Mouse (Mus musculus): ENCODE data around the gene Iqcf1. TPM values are rescaled to one million over a fixed set of nuclear protein-coding genes. Genes with fewer than 3 reads are reported as not detected.

Iqcf1 gene
- polyA plus RNA-seq, 1 experiment from 2014 or later: not detected

DNA sequence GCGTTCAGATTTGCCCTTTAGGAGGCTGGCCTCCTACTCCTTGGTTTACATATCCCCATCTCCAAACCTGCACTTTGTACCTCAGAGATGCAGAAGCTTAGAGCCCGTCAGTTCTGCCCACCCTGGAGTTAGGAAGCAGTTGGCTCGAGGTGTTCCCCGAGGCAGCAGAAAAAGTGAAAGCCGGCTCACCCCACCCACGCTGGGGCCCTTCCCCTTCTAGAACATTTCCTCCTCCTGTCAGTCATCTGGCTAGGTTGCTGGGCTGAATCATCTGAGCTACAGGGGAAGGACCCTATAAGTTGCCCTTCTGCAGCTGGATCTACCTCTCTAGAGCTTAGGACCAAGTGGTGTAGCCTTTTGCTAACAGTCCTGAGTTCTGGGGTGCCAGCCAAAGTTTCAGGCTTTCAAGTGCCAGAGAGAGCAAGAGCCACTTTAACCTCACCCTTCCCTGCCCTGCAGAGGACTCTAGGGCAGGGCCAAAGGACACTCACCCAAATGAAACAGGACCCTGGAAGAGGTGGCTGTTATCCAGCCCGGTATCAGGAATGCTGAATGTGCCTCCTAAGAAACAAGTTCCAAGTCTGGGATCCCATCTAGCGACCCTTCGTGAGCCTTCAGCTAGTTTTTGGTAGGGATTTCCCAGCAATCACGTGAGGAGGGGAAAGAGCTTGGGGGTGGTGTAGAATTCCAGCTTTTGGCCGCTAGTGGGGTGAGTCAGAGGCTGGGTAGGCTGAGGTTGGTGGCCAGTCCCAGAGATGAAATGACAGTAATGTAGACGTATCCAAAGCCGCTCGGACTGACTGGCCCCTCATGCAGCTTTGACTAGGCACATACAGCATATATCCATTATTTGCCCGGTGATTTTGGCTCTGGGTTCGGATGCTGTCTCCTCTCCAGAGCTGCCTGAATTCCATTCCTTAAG is 23.5 kb upstream of the Iqcf1 start:
- Histone ChIP-seq H3K4me3 (ENCODE audit: low read depth, low read length) (no peak overlapping the region), H3K27me3 (ENCODE audit: control insufficient read depth, insufficient read depth, low read length) (no peaks in the 10 kb centered on the region), H3K27ac (ENCODE audit: low read depth, low read length) (no peak overlapping the region), H3K4me2 (ENCODE audit: low read depth, low read length) (peak overlapping the region; percentile 21; the same call in 1 of the 2 replicates), H3K9me3 (ENCODE audit: control insufficient read depth, low read length) (no peaks in the 10 kb centered on the region), H3K9ac (replicated peaks; ENCODE audit: low read depth, low read length) (no peak overlapping the region), H3K4me1 (ENCODE audit: control insufficient read depth, insufficient read depth, low read length) (peaks cover 9% of the 10 kb centered on the region), H3K36me3 (ENCODE audit: control insufficient read depth, insufficient read depth, low read length) (peaks cover 7% of the 10 kb centered on the region; the same call in 1 of the 2 replicates)
- 43% methylated on average over 16 of the region's 16 CpGs for WGBS
- no peak; the same call in 1 of the 2 replicates for ATAC-seq (ENCODE audit: low read depth)

DNA sequence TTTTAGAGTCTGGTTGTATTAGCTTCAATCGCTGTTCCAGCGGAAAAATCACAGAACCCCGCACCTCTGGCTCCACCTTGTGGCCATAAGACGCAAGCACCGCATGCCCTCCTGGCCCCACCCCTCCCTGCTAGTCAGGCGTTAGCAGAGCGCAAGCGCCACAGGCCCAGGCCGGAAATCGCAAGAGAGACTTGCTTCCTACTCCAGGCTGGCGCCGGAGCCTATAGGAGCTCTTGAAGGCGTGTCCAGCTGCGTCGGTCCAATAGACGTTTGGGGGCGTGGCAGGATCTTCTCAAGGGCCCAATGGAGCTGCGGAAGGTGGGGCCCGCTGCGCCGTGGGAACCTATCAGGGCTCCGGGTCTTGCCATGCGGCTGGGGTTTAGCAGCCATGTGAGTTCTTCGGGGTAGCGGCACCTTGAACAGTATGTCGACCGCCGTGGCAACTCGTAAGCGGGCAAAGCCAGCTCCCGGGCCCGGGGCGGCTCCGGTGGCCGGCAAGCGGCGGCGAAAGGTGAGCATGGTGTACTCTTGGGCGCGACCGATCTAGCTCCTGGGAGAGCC is 22.8 kb upstream of the Iqcf1 start, which contains the start of gene Parp3:
TSS of gene Parp3 (minus strand) at position 26 of the 561 bp plus-strand sequence.
- H3K27ac ChIP-seq (ENCODE audit: low read depth, low read length): no peak within 1 kb of the TSS
- peak within 1 kb of the TSS; percentile 87 for H3K4me2 ChIP-seq (ENCODE audit: low read depth, low read length)
- peak within 1 kb of the TSS; percentile 57 for H3K9ac ChIP-seq (replicated peaks; ENCODE audit: low read depth, low read length)
- no peaks in the 10 kb centered on the region for H3K9me3 ChIP-seq (ENCODE audit: control insufficient read depth, low read length)
- under 1% methylated on average over 41 of the region's 41 CpGs for WGBS
- peaks cover 7% of the 10 kb centered on the region; the same call in 1 of the 2 replicates for H3K36me3 ChIP-seq (ENCODE audit: control insufficient read depth, insufficient read depth, low read length)
- H3K4me1 ChIP-seq (ENCODE audit: control insufficient read depth, insufficient read depth, low read length): peaks cover 9% of the 10 kb centered on the region
- no peaks in the 10 kb centered on the region for H3K27me3 ChIP-seq (ENCODE audit: control insufficient read depth, insufficient read depth, low read length)
- peak within 1 kb of the TSS; percentile 62 for H3K4me3 ChIP-seq (ENCODE audit: low read depth, low read length)
- peak; percentile 98 for ATAC-seq (ENCODE audit: low read depth)

DNA sequence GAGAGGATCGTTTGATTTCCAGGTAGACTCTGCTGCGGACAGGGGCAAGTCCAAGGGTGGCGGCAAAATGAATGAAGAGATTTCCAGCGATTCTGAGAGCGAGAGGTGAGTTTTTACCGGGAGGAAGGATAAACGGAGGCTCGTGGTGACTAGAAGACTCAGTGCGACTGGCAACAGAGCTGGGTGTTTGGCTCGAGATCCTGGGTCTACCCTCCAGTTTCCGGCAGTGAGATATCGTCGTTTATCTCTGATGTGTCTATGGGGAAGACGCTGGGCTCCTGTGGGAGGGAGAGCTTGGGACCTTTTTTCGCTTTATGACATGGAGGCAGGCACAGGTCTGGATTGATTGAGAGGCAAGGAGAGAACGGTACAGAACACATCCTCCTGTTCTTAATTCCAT is 22.1 kb upstream of the Iqcf1 start:
- Histone ChIP-seq H3K4me3 (ENCODE audit: low read depth, low read length) (peak overlapping the region; percentile 62), H3K27ac (ENCODE audit: low read depth, low read length) (no peak overlapping the region), H3K9ac (replicated peaks; ENCODE audit: low read depth, low read length) (peak overlapping the region; percentile 57), H3K4me2 (ENCODE audit: low read depth, low read length) (peak overlapping the region; percentile 87), H3K27me3 (ENCODE audit: control insufficient read depth, insufficient read depth, low read length) (no peaks in the 10 kb centered on the region), H3K9me3 (ENCODE audit: control insufficient read depth, low read length) (no peaks in the 10 kb centered on the region), H3K36me3 (ENCODE audit: control insufficient read depth, insufficient read depth, low read length) (peaks cover 7% of the 10 kb centered on the region; the same call in 1 of the 2 replicates), H3K4me1 (ENCODE audit: control insufficient read depth, insufficient read depth, low read length) (peaks cover 9% of the 10 kb centered on the region)
- 5% methylated on average over 16 of the region's 16 CpGs for WGBS
- ATAC-seq (ENCODE audit: low read depth): no peak

DNA sequence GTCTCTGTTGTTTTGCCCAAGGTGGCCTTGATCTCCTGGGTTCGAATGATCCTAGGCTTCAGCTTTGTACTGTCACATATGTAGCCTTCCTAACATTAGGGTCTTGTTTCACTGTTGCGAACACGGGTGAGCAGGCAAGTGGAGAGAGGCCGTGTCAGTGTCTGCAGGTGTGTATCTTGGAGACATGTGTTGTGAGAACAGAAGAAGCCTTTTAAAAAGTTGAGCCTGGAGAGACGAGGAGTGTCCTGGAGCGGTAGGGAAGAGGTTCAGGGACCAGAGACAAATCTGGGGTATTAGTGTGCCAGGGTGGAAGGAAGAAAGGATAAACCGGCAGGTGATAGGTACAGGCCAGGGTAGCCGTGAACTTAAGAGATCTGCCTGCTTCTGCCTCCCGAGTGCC is 21.7 kb upstream of the Iqcf1 start:
- no peaks in the 10 kb centered on the region for H3K9me3 ChIP-seq (ENCODE audit: control insufficient read depth, low read length)
- H3K27ac ChIP-seq (ENCODE audit: low read depth, low read length): no peak overlapping the region
- 85% methylated on average over 9 of the region's 9 CpGs for WGBS
- peaks cover 9% of the 10 kb centered on the region for H3K4me1 ChIP-seq (ENCODE audit: control insufficient read depth, insufficient read depth, low read length)
- peak overlapping the region; percentile 62 for H3K4me3 ChIP-seq (ENCODE audit: low read depth, low read length)
- peaks cover 7% of the 10 kb centered on the region; the same call in 1 of the 2 replicates for H3K36me3 ChIP-seq (ENCODE audit: control insufficient read depth, insufficient read depth, low read length)
- no peak for ATAC-seq (ENCODE audit: low read depth)
- peak overlapping the region; percentile 57 for H3K9ac ChIP-seq (replicated peaks; ENCODE audit: low read depth, low read length)
- H3K4me2 ChIP-seq (ENCODE audit: low read depth, low read length): peak overlapping the region; percentile 87
- no peaks in the 10 kb centered on the region for H3K27me3 ChIP-seq (ENCODE audit: control insufficient read depth, insufficient read depth, low read length)

DNA sequence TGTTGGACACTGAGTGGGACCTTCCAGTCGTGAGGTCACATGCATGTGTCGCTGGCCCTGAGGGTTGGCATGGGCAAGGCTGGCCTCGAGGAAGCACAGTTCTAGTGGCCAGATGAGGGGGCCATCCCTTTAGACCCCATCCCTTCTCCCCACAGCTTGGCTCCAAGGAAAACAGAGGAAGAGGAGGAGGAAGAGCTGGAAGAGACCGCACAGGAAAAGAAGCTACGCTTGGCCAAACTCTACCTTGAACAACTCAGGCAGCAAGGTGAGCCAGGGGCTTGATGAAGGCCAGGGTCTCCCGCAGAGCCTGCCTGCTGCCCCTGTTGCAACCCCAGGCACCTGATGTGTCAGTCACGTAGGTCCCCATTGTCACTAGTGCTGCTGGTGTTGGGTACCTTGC is 19.2 kb upstream of the Iqcf1 start:
- no peak for ATAC-seq (ENCODE audit: low read depth)
- 92% methylated on average over 7 of the region's 7 CpGs for WGBS
- H3K36me3 ChIP-seq (ENCODE audit: control insufficient read depth, insufficient read depth, low read length): peaks cover 10% of the 10 kb centered on the region
- H3K9ac ChIP-seq (replicated peaks; ENCODE audit: low read depth, low read length): no peak overlapping the region
- H3K9me3 ChIP-seq (ENCODE audit: control insufficient read depth, low read length): no peaks in the 10 kb centered on the region
- H3K4me1 ChIP-seq (ENCODE audit: control insufficient read depth, insufficient read depth, low read length): peaks cover 6% of the 10 kb centered on the region
- no peak overlapping the region for H3K4me3 ChIP-seq (ENCODE audit: low read depth, low read length)
- H3K27me3 ChIP-seq (ENCODE audit: control insufficient read depth, insufficient read depth, low read length): no peaks in the 10 kb centered on the region
- no peak overlapping the region for H3K27ac ChIP-seq (ENCODE audit: low read depth, low read length)
- H3K4me2 ChIP-seq (ENCODE audit: low read depth, low read length): no peak overlapping the region

DNA sequence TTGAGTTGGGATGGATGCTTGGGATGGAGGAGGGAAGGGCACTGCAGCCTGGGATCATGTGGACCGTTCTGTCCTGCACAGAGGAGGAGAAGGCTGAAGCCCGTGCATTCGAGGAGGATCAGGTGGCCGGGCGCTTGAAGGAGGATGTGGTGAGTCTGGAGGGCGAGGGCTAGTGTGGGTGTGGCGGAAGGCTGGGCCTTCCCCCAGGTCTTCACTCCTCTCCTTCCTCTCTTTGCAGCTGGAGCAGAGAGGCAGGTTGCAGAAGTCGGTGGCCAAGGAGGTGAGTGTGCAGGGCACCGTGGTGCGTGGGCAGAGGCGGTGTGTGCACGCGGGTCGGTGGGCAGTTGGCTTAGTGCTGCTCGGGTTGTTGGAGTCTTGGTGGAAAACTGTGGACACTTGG is 18.7 kb upstream of the Iqcf1 start:
- Histone ChIP-seq H3K4me1 (ENCODE audit: control insufficient read depth, insufficient read depth, low read length) (peaks cover 6% of the 10 kb centered on the region), H3K9ac (replicated peaks; ENCODE audit: low read depth, low read length) (no peak overlapping the region), H3K27ac (ENCODE audit: low read depth, low read length) (no peak overlapping the region), H3K4me2 (ENCODE audit: low read depth, low read length) (no peak overlapping the region), H3K4me3 (ENCODE audit: low read depth, low read length) (no peak overlapping the region), H3K36me3 (ENCODE audit: control insufficient read depth, insufficient read depth, low read length) (peaks cover 10% of the 10 kb centered on the region), H3K27me3 (ENCODE audit: control insufficient read depth, insufficient read depth, low read length) (no peaks in the 10 kb centered on the region), H3K9me3 (ENCODE audit: control insufficient read depth, low read length) (no peaks in the 10 kb centered on the region)
- ATAC-seq (ENCODE audit: low read depth): no peak
- WGBS: 94% methylated on average over 15 of the region's 15 CpGs

DNA sequence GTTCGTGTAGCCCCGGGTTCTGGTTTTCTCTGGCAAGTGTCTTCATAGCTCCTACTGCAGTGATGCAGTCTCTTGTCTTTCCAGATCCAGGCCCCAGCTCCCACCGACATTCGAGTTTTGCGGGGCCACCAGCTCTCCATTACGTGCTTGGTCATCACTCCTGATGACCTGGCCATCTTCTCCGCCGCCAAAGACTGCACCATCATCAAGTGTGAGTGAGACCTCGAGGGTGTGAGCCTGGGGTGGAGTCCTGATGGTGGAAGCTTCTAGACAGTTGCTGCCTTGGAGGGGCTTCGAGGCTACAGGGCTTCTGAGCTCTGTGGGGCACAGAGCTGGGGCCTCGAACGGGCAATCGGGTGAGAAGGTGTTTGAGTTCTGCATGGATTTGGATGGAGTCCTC is 18.1 kb upstream of the Iqcf1 start:
- no peaks in the 10 kb centered on the region for H3K9me3 ChIP-seq (ENCODE audit: control insufficient read depth, low read length)
- H3K4me1 ChIP-seq (ENCODE audit: control insufficient read depth, insufficient read depth, low read length): peaks cover 6% of the 10 kb centered on the region
- H3K36me3 ChIP-seq (ENCODE audit: control insufficient read depth, insufficient read depth, low read length): peaks cover 10% of the 10 kb centered on the region
- no peak overlapping the region for H3K9ac ChIP-seq (replicated peaks; ENCODE audit: low read depth, low read length)
- H3K27ac ChIP-seq (ENCODE audit: low read depth, low read length): no peak overlapping the region
- no peaks in the 10 kb centered on the region for H3K27me3 ChIP-seq (ENCODE audit: control insufficient read depth, insufficient read depth, low read length)
- H3K4me2 ChIP-seq (ENCODE audit: low read depth, low read length): no peak overlapping the region
- no peak overlapping the region for H3K4me3 ChIP-seq (ENCODE audit: low read depth, low read length)
- WGBS: 97% methylated on average over 13 of the region's 13 CpGs
- ATAC-seq (ENCODE audit: low read depth): no peak

DNA sequence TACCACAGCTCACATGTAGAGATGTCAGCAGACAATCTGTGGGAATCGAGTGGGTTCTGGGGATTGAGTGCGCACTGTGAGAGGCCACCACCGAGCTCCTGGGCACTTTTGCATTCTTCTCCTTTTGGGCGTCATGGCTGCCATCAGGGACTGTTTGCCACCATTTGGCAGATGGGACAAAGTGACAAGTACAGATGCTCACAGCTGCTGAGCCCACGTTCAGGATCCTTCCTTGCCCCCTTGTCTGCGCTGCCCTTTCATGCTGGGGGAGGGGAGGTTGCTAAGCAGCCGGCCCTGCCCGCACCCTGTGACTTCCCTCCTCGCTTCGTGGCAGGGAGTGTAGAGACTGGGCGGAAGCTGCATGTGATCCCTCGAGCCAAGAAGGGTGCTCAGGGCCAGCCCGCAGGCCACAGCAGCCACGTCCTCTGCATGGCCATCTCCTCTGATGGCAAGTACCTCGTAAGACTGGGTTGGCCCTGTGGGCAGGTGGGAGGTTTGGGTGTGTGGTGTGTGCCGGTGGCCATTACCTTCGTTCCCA is 17.1 kb upstream of the Iqcf1 start:
- peaks cover 6% of the 10 kb centered on the region for H3K4me1 ChIP-seq (ENCODE audit: control insufficient read depth, insufficient read depth, low read length)
- no peaks in the 10 kb centered on the region for H3K9me3 ChIP-seq (ENCODE audit: control insufficient read depth, low read length)
- H3K9ac ChIP-seq (replicated peaks; ENCODE audit: low read depth, low read length): no peak overlapping the region
- H3K4me2 ChIP-seq (ENCODE audit: low read depth, low read length): no peak overlapping the region
- no peak overlapping the region for H3K27ac ChIP-seq (ENCODE audit: low read depth, low read length)
- H3K4me3 ChIP-seq (ENCODE audit: low read depth, low read length): no peak overlapping the region
- no peaks in the 10 kb centered on the region for H3K27me3 ChIP-seq (ENCODE audit: control insufficient read depth, insufficient read depth, low read length)
- ATAC-seq (ENCODE audit: low read depth): no peak
- WGBS: 92% methylated on average over 17 of the region's 17 CpGs
- H3K36me3 ChIP-seq (ENCODE audit: control insufficient read depth, insufficient read depth, low read length): peaks cover 10% of the 10 kb centered on the region

DNA sequence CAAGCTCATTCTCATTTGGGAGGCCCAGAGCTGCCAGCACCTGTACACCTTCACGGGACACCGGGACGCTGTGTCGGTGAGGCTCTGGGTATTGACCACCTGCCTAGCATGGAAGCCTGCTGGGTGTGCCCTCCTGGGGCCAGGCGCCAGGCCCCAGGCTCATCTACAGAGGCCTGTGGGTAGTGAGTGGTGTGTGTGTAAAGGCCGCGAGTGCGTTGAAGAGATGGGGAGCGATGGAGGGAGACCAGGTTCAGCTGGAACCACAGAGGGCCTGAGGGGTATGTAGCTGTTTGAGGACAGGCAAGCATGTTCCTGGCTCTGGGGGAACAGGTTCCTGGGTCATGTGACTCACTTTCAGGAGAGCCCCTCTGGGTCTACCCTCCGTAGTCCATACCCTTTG is 16.6 kb upstream of the Iqcf1 start:
- Histone ChIP-seq H3K9ac (replicated peaks; ENCODE audit: low read depth, low read length) (no peak overlapping the region), H3K4me2 (ENCODE audit: low read depth, low read length) (no peak overlapping the region), H3K27ac (ENCODE audit: low read depth, low read length) (no peak overlapping the region), H3K27me3 (ENCODE audit: control insufficient read depth, insufficient read depth, low read length) (no peaks in the 10 kb centered on the region), H3K4me1 (ENCODE audit: control insufficient read depth, insufficient read depth, low read length) (peaks cover 1% of the 10 kb centered on the region), H3K9me3 (ENCODE audit: control insufficient read depth, low read length) (no peaks in the 10 kb centered on the region), H3K4me3 (ENCODE audit: low read depth, low read length) (no peak overlapping the region), H3K36me3 (ENCODE audit: control insufficient read depth, insufficient read depth, low read length) (peaks cover 10% of the 10 kb centered on the region)
- no peak for ATAC-seq (ENCODE audit: low read depth)
- WGBS: 94% methylated on average over 10 of the region's 10 CpGs
